Comparison of ENCODE assay signal across 27 mouse cellular contexts in the genomic region with DNA sequence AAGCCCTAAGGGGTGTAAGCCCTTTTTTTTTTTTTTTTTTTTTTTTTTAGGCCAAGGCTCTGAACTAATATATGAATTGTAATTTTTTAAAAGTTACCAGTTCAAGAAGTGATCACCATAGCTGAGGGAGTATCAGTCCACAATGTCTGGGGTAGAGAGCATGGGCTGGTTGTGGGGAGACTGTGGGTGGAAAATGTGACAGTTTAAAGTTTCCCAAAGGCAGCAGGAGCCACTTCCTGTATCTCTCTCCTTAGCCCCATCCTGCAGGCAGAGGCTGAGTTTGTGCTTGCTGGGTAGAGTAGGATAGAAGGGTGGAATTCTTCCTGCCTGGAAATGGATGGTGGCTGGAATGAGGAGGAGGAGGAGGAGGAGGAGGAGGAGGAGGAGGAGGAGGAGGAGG. TPM values are rescaled to one million over a fixed set of nuclear protein-coding genes. Genes with fewer than 3 reads are reported as not detected.
DNase-seq lines count a peak whose midpoint lies in the region; ATAC-seq and TF ChIP-seq lines count a peak whose summit lies in the region.
"Had no signal": no experiment of that assay in that cellular context is flagged by ENCODE, and none has a peak within 500 bp of the region (broad histone marks: within the 10 kb centered on the region; RNA-seq: fewer than 3 reads in every experiment).

No protein-coding gene starts in this region.

- peaks cover 31% of the 10 kb centered on the region for H3K4me1 ChIP-seq in kidney, embryonic 15.5 days
- H3K4me1 ChIP-seq in CH12.LX (ENCODE audit: control insufficient read depth in 1 of 2, insufficient read depth in 2 of 2) = peaks cover 25 to 59% of the 10 kb centered on the region in 2 experiments
- peaks cover 18% of the 10 kb centered on the region for H3K4me1 ChIP-seq in hindbrain, embryonic 10.5 days (replicated peaks)
- H3K4me1 ChIP-seq: embryonic facial prominence, embryonic 12.5 days had no signal

- no peak overlapping the region for H3K4me2 ChIP-seq in kidney, embryonic 15.5 days
- no peak overlapping the region for H3K4me2 ChIP-seq in CH12.LX (ENCODE audit: insufficient read depth, low read depth, poor library complexity, severe bottlenecking)
- H3K4me2 ChIP-seq: embryonic facial prominence, embryonic 12.5 days; heart, embryonic 13.5 days; hindbrain, embryonic 12.5 days had no signal

- TF ChIP-seq RAD21 in CH12.LX (IDR thresholded peaks at IDR 0.05; ENCODE audit: low read depth, low read length) = no peak

- no peaks in the 10 kb centered on the region for H3K27me3 ChIP-seq in kidney, embryonic 15.5 days
- H3K27me3 ChIP-seq in CH12.LX (replicated peaks) = no peaks in the 10 kb centered on the region
- no peaks in the 10 kb centered on the region for H3K27me3 ChIP-seq in hindbrain, embryonic 10.5 days (ENCODE audit: insufficient read depth, poor library complexity, severe bottlenecking)
- H3K27me3 ChIP-seq: embryonic facial prominence, embryonic 12.5 days; heart, embryonic 13.5 days; hindbrain, embryonic 12.5 days had no signal

- TF ChIP-seq POLR2A in CH12.LX (IDR thresholded peaks at IDR 0.05; ENCODE audit: low read depth, low read length) = no peak

- no peak for DNase-seq in kidney, adult 11 months
- DNase-seq in 416B (ENCODE audit: low read depth) (peak; percentile 20), CH12.LX (ENCODE audit: extremely low read depth) (peak; percentile 65)
- DNase-seq in induced T-regulatory cell, adult 2 months (ENCODE audit: low read depth) = peak; percentile 59
- DNase-seq in cerebellum, postnatal 10 days = no peak
- DNase-seq in left cerebral cortex, postnatal 10 days (ENCODE audit: extremely low spot score in 1 of 2, low spot score in 2 of 2) = no peak
- DNase-seq in hindbrain, embryonic 10.5 days (ENCODE audit: low spot score) = no peak
- DNase-seq: adrenal gland, postnatal 14 days; gastrocnemius, postnatal 10 days; kidney, adult 9 months had no signal

- peak overlapping the region; percentile 63; the same call in 1 of the 2 replicates for H3K27ac ChIP-seq in kidney, embryonic 15.5 days
- no peak overlapping the region for H3K27ac ChIP-seq in CH12.LX (ENCODE audit: insufficient read depth, low read depth)
- no peak overlapping the region for H3K27ac ChIP-seq in hindbrain, embryonic 10.5 days
- H3K27ac ChIP-seq: embryonic facial prominence, embryonic 12.5 days; hindbrain, embryonic 12.5 days had no signal

- peak; percentile 95 for TF ChIP-seq EP300 in CH12.LX (IDR thresholded peaks at IDR 0.05; ENCODE audit: low read length)

- intact Hi-C loops in left cerebral cortex, postnatal 10 days (cut with DNase I) = no loop called here

- H3K9me3 ChIP-seq in kidney, embryonic 15.5 days (replicated peaks) = no peaks in the 10 kb centered on the region
- peaks cover 6% of the 10 kb centered on the region for H3K9me3 ChIP-seq in CH12.LX (replicated peaks; ENCODE audit: low read length)
- no peaks in the 10 kb centered on the region for H3K9me3 ChIP-seq in hindbrain, embryonic 10.5 days
- H3K9me3 ChIP-seq: embryonic facial prominence, embryonic 12.5 days; heart, embryonic 13.5 days; hindbrain, embryonic 12.5 days had no signal

- TF ChIP-seq CTCF in CH12.LX (conservative IDR thresholded peaks at IDR 0.05 in 1 of 2, IDR thresholded peaks at IDR 0.05 in 1 of 2; ENCODE audit: low read depth in 2 of 2, low read length in 2 of 2) = no peak

- in situ Hi-C loops in CH12.LX (cut with MboI; ENCODE audit: low pct_ligation_motif_present, low pct_unique_long_range_greater_than_20kb, low sequenced_read_pairs) = no loop called here

- no peaks in the 10 kb centered on the region for H3K79me2 ChIP-seq in CH12.LX (replicated peaks; ENCODE audit: control insufficient read depth, extremely low read depth, insufficient read depth, poor library complexity, severe bottlenecking)

- peaks cover 3% of the 10 kb centered on the region; the same call in 1 of the 2 replicates for H3K36me3 ChIP-seq in kidney, embryonic 15.5 days
- peaks cover 0 to 6% of the 10 kb centered on the region in 2 experiments for H3K36me3 ChIP-seq in CH12.LX (replicated peaks in 1 of 2; ENCODE audit: control insufficient read depth in 1 of 2, insufficient read depth in 1 of 2, low read length in 1 of 2)
- H3K36me3 ChIP-seq in hindbrain, embryonic 10.5 days = peaks cover 87% of the 10 kb centered on the region

- ATAC-seq in kidney, embryonic 15.5 days (replicated peaks; ENCODE audit: low FRiP score) = no peak
- ATAC-seq: forebrain, embryonic 16.5 days; hindbrain, embryonic 16.5 days; intestine, embryonic 16.5 days had no signal

- H3K4me3 ChIP-seq in kidney, embryonic 15.5 days (replicated peaks) = no peak overlapping the region
- H3K4me3 ChIP-seq in CH12.LX (replicated peaks in 1 of 3; ENCODE audit: low read depth in 2 of 3, low read length in 2 of 3, poor library complexity in 1 of 3) = no peak overlapping the region
- H3K4me3 ChIP-seq in hindbrain, embryonic 10.5 days = no peak overlapping the region
- H3K4me3 ChIP-seq: embryonic facial prominence, embryonic 12.5 days; heart, embryonic 13.5 days; hindbrain, embryonic 12.5 days had no signal

- dilution Hi-C loops in CH12.LX (cut with MboI; ENCODE audit: extremely low pct_ligation_motif_present, extremely low pct_unique_long_range_greater_than_20kb, low sequenced_read_pairs) = no loop called here

- no peak overlapping the region for H3K9ac ChIP-seq in kidney, embryonic 15.5 days
- no peak overlapping the region for H3K9ac ChIP-seq in CH12.LX (ENCODE audit: insufficient read depth, low read depth)
- H3K9ac ChIP-seq: embryonic facial prominence, embryonic 12.5 days; heart, embryonic 13.5 days; hindbrain, embryonic 12.5 days had no signal

TF ChIP-seq in CH12.LX, 34 proteins besides CTCF, POLR2A, EP300 and RAD21 (continues in another document):
- TF ChIP-seq RCOR1 (conservative IDR thresholded peaks at IDR 0.05; ENCODE audit: low read depth, low read length) (peak; percentile 75; the same call in 1 of the 2 replicates), MAFK (IDR thresholded peaks at IDR 0.05; ENCODE audit: insufficient replicate concordance, low read length) (peak; percentile 35; the same call in 1 of the 2 replicates), ZKSCAN1 (IDR thresholded peaks at IDR 0.05; ENCODE audit: borderline replicate concordance, low read depth, low read length) (no peak), IRF4 (IDR thresholded peaks at IDR 0.05; ENCODE audit: low read depth, low read length) (peak; percentile 72), MAX (IDR thresholded peaks at IDR 0.05; ENCODE audit: low read length) (peak; percentile 27; the same call in 1 of the 2 replicates), JUND (conservative IDR thresholded peaks at IDR 0.05; ENCODE audit: low read depth, low read length) (peak; percentile 88), ETS1 (conservative IDR thresholded peaks at IDR 0.05; ENCODE audit: low read depth, low read length) (peak; percentile 62), GABPA (IDR thresholded peaks at IDR 0.05; ENCODE audit: insufficient replicate concordance, low read depth, low read length) (no peak), MYC (IDR thresholded peaks at IDR 0.05; ENCODE audit: low read depth, low read length) (peak; percentile 35; the same call in 1 of the 2 replicates), CHD2 (IDR thresholded peaks at IDR 0.05; ENCODE audit: low read length) (no peak), BHLHE40 (IDR thresholded peaks at IDR 0.05; ENCODE audit: low read depth, low read length) (0 out of 2 replicates have a peak, but pooled peaks have one; percentile 37), MXI1 (IDR thresholded peaks at IDR 0.05; ENCODE audit: low read depth, low read length) (no peak), USF1 (IDR thresholded peaks at IDR 0.05; ENCODE audit: low read depth, low read length) (no peak), PAX5 (IDR thresholded peaks at IDR 0.05; ENCODE audit: low read length) (no peak), USF2 (conservative IDR thresholded peaks at IDR 0.05; ENCODE audit: low read depth, low read length) (no peak), UBTF (IDR thresholded peaks at IDR 0.05; ENCODE audit: low read depth, low read length) (no peak), E2F4 (IDR thresholded peaks at IDR 0.05; ENCODE audit: insufficient replicate concordance, low read depth, low read length) (no peak), HCFC1 (IDR thresholded peaks at IDR 0.05; ENCODE audit: low read depth, low read length) (no peak), JUN (IDR thresholded peaks at IDR 0.05; ENCODE audit: insufficient read depth, low read depth, low read length) (peak; percentile 93), ZNF384 (IDR thresholded peaks at IDR 0.05; ENCODE audit: low read depth, low read length) (peak; percentile 75), ZC3H11A (IDR thresholded peaks at IDR 0.05; ENCODE audit: low read depth, low read length) (no peak), ELF1 (IDR thresholded peaks at IDR 0.05; ENCODE audit: low read depth, low read length) (peak; percentile 76), CHD1 (IDR thresholded peaks at IDR 0.05; ENCODE audit: low read depth, low read length) (no peak), POLR2AphosphoS2 (IDR thresholded peaks at IDR 0.05; ENCODE audit: low read depth, low read length) (no peak), SIN3A (IDR thresholded peaks at IDR 0.05; ENCODE audit: low read length) (no peak)

RNA-seq across cellular contexts. Expression of a gene that starts 14.9 kb away (rescaled TPM):
- polyA plus RNA-seq in kidney, embryonic 15.5 days (2015; fragmentation: Nextera tagmentation; extraction: Ambion mirVana) = 10.2 and 10.7 TPM in 2 replicates
- total RNA-seq in CH12.LX (2012; rRNA removed) (1.0 and 2.2 TPM in 2 replicates), CH12.LX (2014; rRNA removed) (0.96 and 1.1 TPM in 2 replicates)
- polyA plus RNA-seq in CH12.LX (2012; ENCODE audit: insufficient read length, low read depth) = 2.3 and 2.7 TPM in 2 replicates
- total RNA-seq in left cerebral cortex, postnatal 10 days (2021) = 100 to 1,000 TPM in 1 of 2 experiments, 10 to 100 TPM in 1; 92.6 to 100 TPM
- polyA plus RNA-seq in hindbrain, embryonic 10.5 days (2016; fragmentation: Nextera tagmentation; extraction: Ambion mirVana) = 21.1 and 27.4 TPM in 2 replicates

RNA-seq across cellular contexts. Expression of a gene that starts 32.9 kb away (rescaled TPM):
- polyA plus RNA-seq in kidney, embryonic 15.5 days (2015; fragmentation: Nextera tagmentation; extraction: Ambion mirVana) = 8.5 and 10.2 TPM in 2 replicates
- total RNA-seq in CH12.LX (2012; rRNA removed) (2.8 and 2.9 TPM in 2 replicates), CH12.LX (2014; rRNA removed) (0.96 and 1.0 TPM in 2 replicates)
- polyA plus RNA-seq in CH12.LX (2012; ENCODE audit: insufficient read length, low read depth) = 6.8 and 9.3 TPM in 2 replicates
- total RNA-seq in left cerebral cortex, postnatal 10 days (2021) = 1 to 10 TPM; 9.0 to 9.8 TPM
- 14.7 and 14.8 TPM in 2 replicates for polyA plus RNA-seq in hindbrain, embryonic 10.5 days (2016; fragmentation: Nextera tagmentation; extraction: Ambion mirVana)

RNA-seq across cellular contexts. Expression of a gene that starts 40.8 kb away (rescaled TPM):
- not detected in 2 replicates for polyA plus RNA-seq in kidney, embryonic 15.5 days (2015; fragmentation: Nextera tagmentation; extraction: Ambion mirVana)
- not detected in 2 replicates for total RNA-seq in CH12.LX (2012; rRNA removed)
- not detected in 2 replicates for total RNA-seq in CH12.LX (2014; rRNA removed)
- polyA plus RNA-seq in CH12.LX (2012; ENCODE audit: insufficient read length, low read depth) = not detected in 2 replicates
- not detected for total RNA-seq in left cerebral cortex, postnatal 10 days (2021)
- polyA plus RNA-seq in hindbrain, embryonic 10.5 days (2016; fragmentation: Nextera tagmentation; extraction: Ambion mirVana) = not detected in 2 replicates
- total RNA-seq: adrenal gland, adult 18-20 months; adrenal gland, postnatal 14 days; ES-E14; gastrocnemius, postnatal 10 days; gastrocnemius, postnatal 4 days; heart, adult 8-10 months; heart, postnatal 36 days had no signal
- polyA plus RNA-seq: cerebellum, adult 2 months; cortical plate, adult 2 months; embryonic facial prominence, embryonic 12.5 days; forebrain, embryonic 11.5 days; forebrain, embryonic 16.5 days; frontal cortex, adult 2 months; heart, embryonic 13.5 days; heart, postnatal 0 days; hindbrain, embryonic 12.5 days; hindbrain, embryonic 16.5 days; intestine, embryonic 16.5 days had no signal

Comparison
In these comparisons a context has a peak if more than half of its experiments do, and no peak if none do; other contexts are left out.
1. DNase-seq: peak in 416B (single experiment), CH12.LX (single experiment) and induced T-regulatory cell, adult 2 months (single experiment); none in kidney, adult 11 months (single experiment), cerebellum, postnatal 10 days (0 of 2), left cerebral cortex, postnatal 10 days (0 of 2) and hindbrain, embryonic 10.5 days (single experiment).